Mouse (Mus musculus): Measurements from ENCODE around the gene Taf1a. TPM values are rescaled to one million over a fixed set of nuclear protein-coding genes. Genes with fewer than 3 reads are reported as not detected.

Taf1a gene
- total and polyA plus RNA-seq, 3 experiments = 1.4 to 16.4 (median 10.7) TPM

DNA sequence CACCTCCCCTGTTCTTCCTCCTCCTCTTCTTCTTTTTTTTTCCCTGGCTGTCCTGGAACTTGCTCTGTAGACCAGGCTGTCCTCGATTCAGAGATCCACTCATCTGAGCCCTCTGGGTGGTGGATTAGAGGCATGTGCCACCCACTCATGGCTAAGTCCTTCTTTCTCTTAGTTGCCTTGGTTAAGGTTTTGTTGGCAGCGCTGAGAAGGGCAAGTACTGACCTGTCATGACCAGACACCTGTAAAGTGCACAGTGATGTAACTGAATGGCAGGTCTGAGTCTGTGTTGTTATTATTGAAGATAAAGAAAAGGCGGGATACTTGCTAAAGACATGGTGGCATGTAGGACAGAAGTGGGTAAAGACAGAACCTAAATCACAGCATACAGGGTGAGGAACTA lies 14.6 kb downstream of the Taf1a start:
- no peak overlapping the region for H3K4me3 ChIP-seq (ENCODE audit: low read depth, low read length)
- TF ChIP-seq GATA2 (IDR thresholded peaks at IDR 0.05; ENCODE audit: borderline replicate concordance, low read depth, low read length) (no peak), POLR2AphosphoS5 (IDR thresholded peaks at IDR 0.05; ENCODE audit: insufficient replicate concordance, low read depth, low read length) (no peak), CTCF (IDR thresholded peaks at IDR 0.05; ENCODE audit: low read depth, low read length) (no peak), TAL1 (conservative IDR thresholded peaks at IDR 0.05; ENCODE audit: low read depth, low read length) (no peak), GATA1 (IDR thresholded peaks at IDR 0.05; ENCODE audit: borderline replicate concordance, low read length) (no peak)
- no peak for ATAC-seq (ENCODE audit: extremely low read depth, insufficient number of reproducible peaks, low FRiP score, poor library complexity, severe bottlenecking)
- H3K27me3 ChIP-seq (ENCODE audit: insufficient read depth, low read length) = no peaks in the 10 kb centered on the region
- H3K9me3 ChIP-seq (replicated peaks) = no peaks in the 10 kb centered on the region
- no peaks in the 10 kb centered on the region for H3K4me1 ChIP-seq (ENCODE audit: insufficient read depth, low read depth, low read length)
- H3K36me3 ChIP-seq (replicated peaks) = peaks cover 79% of the 10 kb centered on the region
- no peak for DNase-seq (ENCODE audit: low spot score)

DNA sequence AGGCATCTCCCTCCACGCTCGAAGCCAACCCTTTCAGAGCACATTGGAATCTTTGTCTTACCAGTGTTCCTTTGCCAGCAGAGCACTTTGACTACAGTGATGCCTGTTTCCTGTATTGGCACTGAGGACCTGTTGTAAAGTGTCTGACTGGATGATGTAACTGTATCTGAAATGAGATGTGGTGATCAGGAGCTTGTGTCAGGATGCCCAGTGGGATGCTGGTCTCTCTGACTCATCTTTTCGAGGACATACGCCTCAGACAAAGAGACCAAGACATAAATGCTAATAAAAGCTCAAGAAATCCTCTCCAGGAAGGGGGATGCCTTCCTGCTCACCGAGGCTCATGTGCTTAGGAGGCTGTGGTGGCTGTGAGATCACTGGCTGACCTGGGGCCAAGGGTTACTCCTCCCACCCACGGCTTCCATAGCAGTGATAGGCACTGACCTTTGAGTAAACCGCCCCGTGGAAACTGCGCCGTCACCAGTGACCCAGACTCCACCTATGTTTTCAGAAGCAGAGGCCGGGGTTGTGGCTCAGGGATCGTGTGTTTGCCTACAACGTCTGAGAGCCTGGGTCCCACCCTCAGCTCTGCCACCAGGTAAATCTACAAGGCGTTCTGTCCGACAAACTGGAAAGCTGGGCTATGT lies 25.4 kb downstream of the Taf1a start:
- H3K36me3 ChIP-seq (replicated peaks) = peaks cover 33% of the 10 kb centered on the region
- TF ChIP-seq GATA2 (IDR thresholded peaks at IDR 0.05; ENCODE audit: borderline replicate concordance, low read depth, low read length) = no peak
- TF ChIP-seq POLR2AphosphoS5 (IDR thresholded peaks at IDR 0.05; ENCODE audit: insufficient replicate concordance, low read depth, low read length) = no peak
- no peak for TF ChIP-seq TAL1 (conservative IDR thresholded peaks at IDR 0.05; ENCODE audit: low read depth, low read length)
- TF ChIP-seq CTCF (IDR thresholded peaks at IDR 0.05; ENCODE audit: low read depth, low read length) = no peak
- TF ChIP-seq GATA1 (IDR thresholded peaks at IDR 0.05; ENCODE audit: borderline replicate concordance, low read length) = no peak
- no peak for ATAC-seq (ENCODE audit: extremely low read depth, insufficient number of reproducible peaks, low FRiP score, poor library complexity, severe bottlenecking)
- DNase-seq (ENCODE audit: low spot score) = no peak
- H3K4me3 ChIP-seq (ENCODE audit: low read depth, low read length) = no peak overlapping the region
- peaks cover 3% of the 10 kb centered on the region; the same call in 1 of the 2 replicates for H3K27me3 ChIP-seq (ENCODE audit: insufficient read depth, low read length)
- no peaks in the 10 kb centered on the region for H3K9me3 ChIP-seq (replicated peaks)
- H3K4me1 ChIP-seq (ENCODE audit: insufficient read depth, low read depth, low read length) = no peaks in the 10 kb centered on the region

DNA sequence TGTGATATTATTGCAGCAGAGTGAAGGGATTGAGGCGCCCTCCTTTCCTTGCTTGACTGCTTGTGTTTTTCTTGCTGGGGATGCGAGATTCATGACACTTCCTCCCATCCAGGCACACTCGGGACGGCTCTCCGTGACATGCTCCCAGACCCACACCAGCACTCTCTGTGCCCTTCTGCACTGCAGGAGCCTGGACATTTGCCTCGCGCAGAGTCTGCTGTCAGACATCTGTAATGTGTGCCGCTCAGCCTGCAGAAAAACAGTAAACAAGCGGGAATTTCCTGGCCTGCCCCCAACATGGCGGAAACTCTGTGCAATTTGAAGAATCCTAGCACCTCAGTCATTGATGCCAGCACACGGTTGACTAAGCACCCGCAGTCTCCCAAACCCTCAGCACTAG lies 29.1 kb downstream of the Taf1a start, which contains the start of gene Hhipl2:
Hhipl2 (plus strand) TSS at position 343 of the 400 bp plus-strand sequence.
- no peaks in the 10 kb centered on the region for H3K36me3 ChIP-seq (replicated peaks)
- no peak for DNase-seq (ENCODE audit: low spot score)
- no peak for TF ChIP-seq GATA1 (IDR thresholded peaks at IDR 0.05; ENCODE audit: borderline replicate concordance, low read length)
- TF ChIP-seq TAL1 (conservative IDR thresholded peaks at IDR 0.05; ENCODE audit: low read depth, low read length) = no peak
- no peak for TF ChIP-seq POLR2AphosphoS5 (IDR thresholded peaks at IDR 0.05; ENCODE audit: insufficient replicate concordance, low read depth, low read length)
- peaks cover 3% of the 10 kb centered on the region; the same call in 1 of the 2 replicates for H3K27me3 ChIP-seq (ENCODE audit: insufficient read depth, low read length)
- H3K9me3 ChIP-seq (replicated peaks) = peaks cover 1% of the 10 kb centered on the region; the same call in 1 of the 2 replicates
- H3K4me3 ChIP-seq (ENCODE audit: low read depth, low read length) = no peak within 1 kb of the TSS
- no peak for ATAC-seq (ENCODE audit: extremely low read depth, insufficient number of reproducible peaks, low FRiP score, poor library complexity, severe bottlenecking)
- H3K4me1 ChIP-seq (ENCODE audit: insufficient read depth, low read depth, low read length) = no peaks in the 10 kb centered on the region

DNA sequence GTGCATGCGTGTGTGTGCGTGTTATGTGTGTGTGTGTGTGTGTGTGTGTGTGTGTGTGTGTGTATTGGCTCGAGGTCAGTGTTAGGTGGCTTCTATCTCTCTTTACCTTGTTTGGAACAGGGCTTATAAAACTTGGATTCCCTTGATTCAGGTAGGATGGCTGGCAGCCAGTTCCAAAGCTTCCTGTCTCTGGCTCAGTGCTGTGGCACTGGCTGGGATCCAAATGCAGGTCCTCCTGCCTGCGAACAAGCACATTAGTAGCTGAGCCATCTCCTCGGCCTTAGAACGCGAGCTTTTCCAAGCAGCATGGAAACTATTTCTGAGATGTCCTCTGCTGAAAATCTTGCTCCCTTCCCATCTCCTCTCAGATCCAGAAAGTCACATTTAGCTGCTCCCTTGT lies 31.0 kb downstream of the Taf1a start:
- TF ChIP-seq CTCF (IDR thresholded peaks at IDR 0.05; ENCODE audit: low read depth, low read length) = no peak
- no peak for TF ChIP-seq POLR2AphosphoS5 (IDR thresholded peaks at IDR 0.05; ENCODE audit: insufficient replicate concordance, low read depth, low read length)
- no peak for TF ChIP-seq GATA2 (IDR thresholded peaks at IDR 0.05; ENCODE audit: borderline replicate concordance, low read depth, low read length)
- no peak for TF ChIP-seq GATA1 (IDR thresholded peaks at IDR 0.05; ENCODE audit: borderline replicate concordance, low read length)
- no peak for TF ChIP-seq TAL1 (conservative IDR thresholded peaks at IDR 0.05; ENCODE audit: low read depth, low read length)
- ATAC-seq (ENCODE audit: extremely low read depth, insufficient number of reproducible peaks, low FRiP score, poor library complexity, severe bottlenecking) (no peak), DNase-seq (ENCODE audit: low spot score) (no peak)
- Histone ChIP-seq H3K4me1 (ENCODE audit: insufficient read depth, low read depth, low read length) (no peaks in the 10 kb centered on the region), H3K27me3 (ENCODE audit: insufficient read depth, low read length) (peaks cover 7% of the 10 kb centered on the region; the same call in 1 of the 2 replicates), H3K9me3 (replicated peaks) (peaks cover 11% of the 10 kb centered on the region), H3K36me3 (replicated peaks) (no peaks in the 10 kb centered on the region), H3K4me3 (ENCODE audit: low read depth, low read length) (no peak overlapping the region)

DNA sequence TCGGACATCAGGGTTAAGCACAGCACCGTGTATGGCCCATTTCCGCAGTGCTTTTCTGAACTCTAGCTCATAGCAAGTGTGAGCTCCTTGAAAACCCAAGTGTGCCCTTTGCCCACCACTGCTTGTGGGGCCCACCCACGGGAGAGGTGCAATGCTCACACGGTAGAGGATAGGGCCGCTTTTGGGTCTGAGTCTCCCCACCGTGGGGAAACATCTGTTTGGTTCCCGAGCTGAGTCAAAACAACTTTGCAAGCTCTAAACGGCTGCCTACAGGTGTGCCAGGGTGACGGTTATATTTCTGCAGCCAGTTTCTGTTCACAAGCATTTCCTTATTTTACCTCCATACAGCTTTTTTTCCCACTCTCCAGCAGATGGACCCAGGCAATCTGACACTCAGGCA lies 31.5 kb downstream of the Taf1a start:
- Histone ChIP-seq H3K27me3 (ENCODE audit: insufficient read depth, low read length) (peaks cover 7% of the 10 kb centered on the region; the same call in 1 of the 2 replicates), H3K9me3 (replicated peaks) (peaks cover 11% of the 10 kb centered on the region), H3K4me1 (ENCODE audit: insufficient read depth, low read depth, low read length) (no peaks in the 10 kb centered on the region), H3K36me3 (replicated peaks) (no peaks in the 10 kb centered on the region), H3K4me3 (ENCODE audit: low read depth, low read length) (no peak overlapping the region)
- DNase-seq (ENCODE audit: low spot score) = no peak
- no peak for ATAC-seq (ENCODE audit: extremely low read depth, insufficient number of reproducible peaks, low FRiP score, poor library complexity, severe bottlenecking)
- TF ChIP-seq CTCF (IDR thresholded peaks at IDR 0.05; ENCODE audit: low read depth, low read length) (no peak), POLR2AphosphoS5 (IDR thresholded peaks at IDR 0.05; ENCODE audit: insufficient replicate concordance, low read depth, low read length) (no peak), GATA1 (IDR thresholded peaks at IDR 0.05; ENCODE audit: borderline replicate concordance, low read length) (no peak), GATA2 (IDR thresholded peaks at IDR 0.05; ENCODE audit: borderline replicate concordance, low read depth, low read length) (no peak), TAL1 (conservative IDR thresholded peaks at IDR 0.05; ENCODE audit: low read depth, low read length) (no peak)

DNA sequence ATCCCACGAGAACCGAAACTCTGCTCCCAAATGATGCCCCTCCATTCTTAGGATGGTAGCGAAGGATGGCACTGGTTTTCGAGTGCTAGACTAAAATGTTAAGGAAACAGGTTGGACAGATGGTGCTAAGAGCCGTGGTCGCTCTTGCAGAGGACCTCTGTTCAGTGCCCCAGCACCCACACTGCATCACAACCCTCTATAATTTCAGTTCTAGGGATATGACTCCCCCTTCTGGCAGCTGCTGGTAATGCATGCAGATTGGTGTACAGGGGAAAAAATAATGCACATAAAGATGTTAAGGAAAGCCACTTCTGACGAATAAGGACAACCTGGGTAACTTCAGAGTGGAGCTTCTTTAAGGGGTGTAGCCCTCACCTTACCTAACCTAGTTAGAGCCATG lies 35.3 kb downstream of the Taf1a start:
- Histone ChIP-seq H3K9me3 (replicated peaks) (peaks cover 11% of the 10 kb centered on the region), H3K27me3 (ENCODE audit: insufficient read depth, low read length) (peaks cover 4% of the 10 kb centered on the region; the same call in 1 of the 2 replicates), H3K36me3 (replicated peaks) (no peaks in the 10 kb centered on the region), H3K4me3 (ENCODE audit: low read depth, low read length) (no peak overlapping the region), H3K4me1 (ENCODE audit: insufficient read depth, low read depth, low read length) (no peaks in the 10 kb centered on the region)
- ATAC-seq (ENCODE audit: extremely low read depth, insufficient number of reproducible peaks, low FRiP score, poor library complexity, severe bottlenecking) (no peak), DNase-seq (ENCODE audit: low spot score) (no peak)
- TF ChIP-seq CTCF (IDR thresholded peaks at IDR 0.05; ENCODE audit: low read depth, low read length) (no peak), TAL1 (conservative IDR thresholded peaks at IDR 0.05; ENCODE audit: low read depth, low read length) (no peak), POLR2AphosphoS5 (IDR thresholded peaks at IDR 0.05; ENCODE audit: insufficient replicate concordance, low read depth, low read length) (no peak), GATA2 (IDR thresholded peaks at IDR 0.05; ENCODE audit: borderline replicate concordance, low read depth, low read length) (no peak), GATA1 (IDR thresholded peaks at IDR 0.05; ENCODE audit: borderline replicate concordance, low read length) (no peak)
